Mouse (Mus musculus): Measurements from ENCODE around the gene Pwwp2b. TPM values are rescaled to one million over a fixed set of nuclear protein-coding genes. Genes with fewer than 3 reads are reported as not detected.
A peak's percentile ranks its signal among the peaks of the same experiment; 100 is the strongest.

Pwwp2b gene
- 15.6 and 18.0 TPM in 2 replicates for polyA plus RNA-seq (2012; rRNA removed)

DNA sequence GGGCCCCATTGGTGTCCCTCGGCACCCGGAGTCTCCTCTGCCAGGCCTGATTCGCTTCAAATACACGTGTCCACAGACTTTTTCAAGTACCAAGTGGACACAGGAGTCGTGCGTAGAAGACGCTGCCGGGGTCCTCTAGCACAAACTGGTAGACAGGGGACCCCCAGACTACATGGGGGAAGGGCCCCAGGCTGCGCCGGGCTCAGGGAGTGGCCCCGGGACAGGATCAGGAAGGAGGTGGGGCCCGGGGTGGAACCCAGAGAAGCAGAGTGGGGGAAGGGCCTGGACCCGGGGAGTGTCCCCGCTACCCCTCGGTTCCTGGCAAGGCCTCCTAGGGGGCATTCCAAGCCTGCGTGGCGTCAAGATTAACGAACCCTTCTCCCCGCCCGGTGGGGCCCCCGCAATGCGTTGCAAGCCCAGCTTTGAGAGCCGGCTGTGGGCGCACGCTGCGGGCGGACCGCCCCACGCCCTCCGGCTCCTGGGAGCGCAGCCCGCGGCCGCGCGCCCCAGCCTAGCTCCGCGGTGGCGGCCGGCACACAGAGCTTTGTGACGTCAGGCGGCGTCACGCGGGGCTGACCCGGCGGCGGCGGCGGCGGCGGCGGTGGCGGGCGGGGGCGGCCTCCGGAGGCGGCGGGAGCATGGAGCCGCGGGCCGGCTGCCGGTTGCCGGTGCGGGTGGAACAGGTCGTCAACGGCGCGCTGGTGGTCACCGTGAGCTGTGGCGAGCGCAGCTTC lies at the start of gene Pwwp2b:
TSS of gene Pwwp2b (plus strand) at position 602 of the 734 bp plus-strand sequence.
- DNase-seq (ENCODE audit: low read depth) = no peak

DNA sequence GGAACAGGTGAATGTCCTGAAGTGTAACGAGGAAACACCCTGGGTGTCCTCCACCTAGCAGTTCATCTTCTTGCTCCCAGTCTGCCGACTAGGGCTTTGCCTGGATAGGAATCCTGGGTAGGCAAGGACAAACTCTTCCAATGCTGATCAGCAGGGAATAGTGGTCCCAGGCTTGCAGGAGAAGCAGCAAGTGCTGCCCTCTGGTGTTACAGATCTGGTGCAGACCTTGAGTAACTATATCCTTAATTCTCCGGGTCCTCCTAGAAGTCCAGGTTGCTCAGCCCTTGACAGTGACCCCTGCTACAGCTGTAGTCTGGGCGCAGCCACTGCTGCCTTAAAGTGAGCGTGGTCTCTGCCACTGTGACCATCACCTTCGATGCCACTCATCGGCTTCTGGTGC lies 48.2 kb upstream of the Pwwp2b start:
- no peak for DNase-seq (ENCODE audit: low read depth)

DNA sequence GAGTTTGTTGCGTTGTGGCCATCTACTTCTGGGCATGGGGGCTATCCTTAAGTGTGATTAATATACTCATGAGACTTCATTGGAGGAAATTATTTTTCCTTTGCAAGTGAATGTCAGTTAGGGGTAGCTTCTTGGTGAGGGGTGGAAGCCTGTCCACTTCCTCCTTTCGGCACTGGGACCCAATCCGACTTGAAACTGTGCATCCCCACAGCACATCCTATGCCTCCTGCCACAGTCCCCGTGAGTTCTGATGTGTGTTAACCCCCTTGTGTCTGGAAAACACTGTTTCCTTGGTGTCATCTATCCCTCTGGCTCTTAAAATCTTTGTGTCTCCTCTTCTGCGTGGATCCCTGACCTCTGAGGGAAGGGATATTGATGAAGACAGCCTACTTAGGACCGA lies 47.1 kb upstream of the Pwwp2b start:
- DNase-seq (ENCODE audit: low read depth) = no peak

DNA sequence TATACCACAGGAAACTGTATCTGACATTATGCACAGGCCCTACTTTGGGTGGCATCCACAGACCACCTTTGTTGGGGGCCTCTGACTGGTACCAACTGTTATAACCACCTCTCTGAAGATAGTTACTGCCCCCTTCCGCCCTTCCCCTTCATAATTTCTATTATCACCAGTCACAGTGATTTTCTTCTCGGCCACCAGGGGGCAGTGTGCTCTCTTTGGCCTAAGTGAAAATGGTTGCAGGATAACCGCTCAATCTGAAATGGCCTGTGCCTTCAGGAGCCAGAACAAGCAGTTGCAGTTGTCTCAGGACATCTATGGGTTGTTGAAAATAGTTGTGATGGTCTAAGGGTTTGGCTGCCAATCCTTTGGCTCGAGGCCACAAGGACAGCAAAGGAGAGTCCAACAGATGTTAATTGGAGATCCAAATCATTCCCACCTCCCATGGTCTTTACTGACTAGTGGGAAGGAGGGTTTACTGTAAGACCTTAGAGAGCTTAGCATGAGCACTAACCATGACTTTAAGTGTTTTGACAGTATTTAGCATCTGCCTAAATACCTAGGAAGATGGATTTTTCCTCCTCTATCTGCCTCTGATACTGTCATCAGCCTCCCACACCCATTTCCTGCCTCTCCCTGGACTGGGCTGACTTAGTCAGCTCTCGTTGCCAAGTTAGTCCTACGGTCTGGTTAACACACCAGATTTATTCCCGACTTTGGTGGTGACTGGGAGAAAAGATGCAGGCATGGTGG lies 40.1 kb upstream of the Pwwp2b start:
- DNase-seq (ENCODE audit: low read depth) = no peak

DNA sequence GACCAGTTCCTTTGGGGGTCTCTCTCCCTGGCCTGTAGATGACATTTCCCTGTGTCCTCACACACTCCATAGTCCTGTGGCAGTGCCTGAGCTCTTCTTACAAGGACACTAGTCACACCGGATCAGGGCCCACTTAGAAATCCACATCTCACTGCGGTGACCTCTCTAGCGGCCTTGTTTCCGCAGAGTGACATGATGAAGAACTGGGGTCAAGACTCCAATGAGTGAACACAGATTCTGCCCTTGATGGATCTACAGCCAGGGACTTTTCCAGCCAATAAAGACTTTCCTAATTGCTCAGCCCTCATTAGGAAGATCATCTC lies 39.5 kb upstream of the Pwwp2b start:
- no peak for DNase-seq (ENCODE audit: low read depth)

DNA sequence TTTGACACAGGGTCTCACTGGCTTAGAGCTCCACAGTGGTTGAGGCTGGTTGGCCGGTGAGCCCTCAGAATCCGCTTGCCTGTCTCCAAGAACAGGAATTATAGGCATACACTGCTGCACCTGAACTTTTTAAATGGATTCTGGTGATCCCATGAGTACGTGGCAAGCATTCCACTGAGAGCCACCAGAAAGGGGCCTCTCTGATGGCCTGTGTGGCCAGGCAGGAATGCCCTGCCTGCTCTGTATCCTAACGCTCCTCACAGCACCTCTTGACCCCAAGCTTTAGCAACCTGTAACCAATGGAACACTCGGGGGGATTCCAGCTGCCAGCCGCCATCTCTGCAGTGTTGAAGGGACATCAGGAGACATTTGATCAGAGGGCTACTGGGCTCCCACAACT lies 36.5 kb upstream of the Pwwp2b start:
- no peak for DNase-seq (ENCODE audit: low read depth)

DNA sequence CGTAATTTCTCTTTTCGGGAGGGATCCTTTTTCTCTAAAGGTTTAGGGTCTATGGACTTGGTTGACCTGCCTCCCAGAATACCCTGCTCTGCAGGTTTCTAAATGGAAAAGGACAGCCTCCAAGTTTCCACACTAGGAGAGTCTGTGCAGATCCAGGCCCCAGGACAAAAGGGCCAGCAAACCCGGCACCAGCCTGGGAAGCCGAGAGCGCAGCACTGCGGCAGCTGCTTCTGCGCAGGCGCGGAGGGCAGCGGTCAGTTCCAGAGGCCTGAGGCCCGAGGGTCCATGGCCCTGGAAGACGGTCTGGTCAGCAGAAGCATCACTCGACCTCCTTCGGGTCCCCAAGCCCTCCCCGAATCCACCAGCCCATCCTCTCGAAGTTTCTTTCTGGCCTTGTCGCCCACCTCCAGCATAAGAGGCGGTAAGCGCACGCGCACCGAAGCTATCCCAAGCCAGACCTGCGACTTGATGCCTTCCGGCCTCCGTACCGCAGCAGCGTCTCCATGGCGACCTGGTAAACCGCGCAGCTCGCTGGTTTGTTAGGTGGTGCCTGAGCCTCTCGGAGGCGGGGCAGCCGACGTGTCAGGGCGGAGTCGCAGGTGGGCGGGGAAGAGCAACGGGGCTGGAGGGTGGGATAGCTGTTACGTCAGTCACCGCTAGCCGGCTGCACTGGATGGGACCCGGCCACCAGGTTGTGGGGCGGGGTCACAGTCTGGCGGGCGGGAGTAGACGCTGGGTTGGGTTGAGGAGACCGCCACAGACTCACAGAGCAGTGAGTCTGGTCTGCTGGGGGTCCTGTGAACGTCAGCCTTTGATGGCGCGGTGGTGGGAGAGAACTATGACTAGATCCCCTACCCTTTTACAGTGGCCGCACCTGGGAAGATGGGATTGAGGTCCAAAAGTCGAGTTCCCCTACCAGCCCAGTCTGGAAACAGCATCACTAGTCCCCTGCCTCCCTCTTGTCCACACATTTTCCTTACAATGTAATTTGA lies 35.2 kb upstream of the Pwwp2b start, which contains the start of the genes Lrrc27 and Stk32c:
TSS of gene Lrrc27 (plus strand) at position 235 of the 992 bp plus-strand sequence.
TSS of gene Stk32c (minus strand) at position 554 of the 992 bp plus-strand sequence.
- DNase-seq (ENCODE audit: low read depth) = peak; percentile 75

DNA sequence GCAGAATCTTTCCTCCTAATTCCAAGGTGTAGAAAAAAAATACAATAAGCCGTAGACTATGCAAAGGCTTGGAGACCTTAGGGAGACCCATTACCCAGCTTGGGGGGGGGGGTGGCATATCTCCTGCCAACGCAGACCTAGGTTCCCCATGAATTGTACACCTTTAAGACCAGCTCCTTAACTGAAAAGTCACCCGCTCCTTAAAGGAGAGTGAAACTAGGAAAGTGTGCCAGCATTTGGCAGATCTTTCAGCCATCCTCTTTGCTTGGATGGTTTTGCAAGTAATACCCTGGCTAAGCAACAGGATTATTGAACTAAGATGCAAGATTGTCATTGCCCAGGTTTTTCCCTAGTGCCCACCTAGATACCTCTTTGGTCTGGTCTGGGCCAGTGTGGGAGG lies 34.5 kb upstream of the Pwwp2b start:
- DNase-seq (ENCODE audit: low read depth) = no peak

DNA sequence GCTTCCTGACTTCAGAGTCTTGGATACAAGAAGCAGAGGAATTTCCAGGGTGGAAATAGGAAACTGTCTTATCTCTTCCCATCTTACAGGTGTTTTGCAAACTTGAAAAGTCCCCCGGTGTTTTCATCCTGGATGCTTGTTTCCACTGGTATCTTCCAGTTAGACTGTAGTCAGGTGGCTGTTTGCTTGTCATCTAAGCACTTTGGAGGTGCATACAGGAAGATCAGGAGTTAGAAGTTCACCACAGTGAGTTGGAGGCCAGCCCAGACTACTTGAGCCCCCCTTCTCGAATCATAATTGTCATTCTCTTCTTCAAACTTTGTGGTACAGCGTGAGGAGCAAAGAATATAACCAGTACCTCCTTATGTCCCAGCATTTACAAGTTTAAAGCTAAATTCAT lies 34.1 kb upstream of the Pwwp2b start:
- DNase-seq (ENCODE audit: low read depth) = no peak

DNA sequence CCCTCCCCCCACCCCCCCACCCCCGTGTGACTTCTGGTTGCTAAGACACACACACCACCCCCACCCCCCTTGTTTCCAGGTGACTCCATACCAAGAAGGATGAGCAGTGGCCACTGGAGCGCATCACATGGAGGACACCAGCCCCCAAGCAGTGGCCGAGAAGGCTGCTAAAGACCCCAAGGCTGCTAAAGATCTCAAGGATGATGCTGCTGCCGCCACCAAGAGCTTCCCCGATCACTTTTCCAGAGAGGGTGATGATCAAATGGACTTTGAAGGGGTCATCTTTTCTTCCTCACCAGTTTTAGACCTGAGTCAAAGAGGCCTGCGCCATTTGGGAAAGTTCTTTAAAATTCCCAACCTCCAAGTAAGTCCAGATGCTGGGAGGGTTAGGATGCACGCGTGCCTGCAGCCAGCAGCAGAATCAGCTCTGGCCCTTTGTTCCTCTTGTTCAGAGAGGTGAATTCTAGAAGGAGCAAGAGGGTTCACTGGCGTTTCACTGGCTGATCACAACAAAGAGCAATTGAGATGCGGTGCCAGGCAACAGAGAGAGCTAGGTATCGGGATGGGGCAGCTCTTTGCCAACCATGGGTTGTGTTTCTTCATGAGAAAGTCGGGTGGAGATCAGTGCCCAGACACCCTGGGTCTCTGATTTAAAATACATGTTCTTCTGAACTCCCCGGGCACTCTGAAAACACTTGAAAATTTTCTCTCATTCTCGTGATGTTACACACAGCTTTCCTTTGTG lies 33.5 kb upstream of the Pwwp2b start:
- no peak for DNase-seq (ENCODE audit: low read depth)

DNA sequence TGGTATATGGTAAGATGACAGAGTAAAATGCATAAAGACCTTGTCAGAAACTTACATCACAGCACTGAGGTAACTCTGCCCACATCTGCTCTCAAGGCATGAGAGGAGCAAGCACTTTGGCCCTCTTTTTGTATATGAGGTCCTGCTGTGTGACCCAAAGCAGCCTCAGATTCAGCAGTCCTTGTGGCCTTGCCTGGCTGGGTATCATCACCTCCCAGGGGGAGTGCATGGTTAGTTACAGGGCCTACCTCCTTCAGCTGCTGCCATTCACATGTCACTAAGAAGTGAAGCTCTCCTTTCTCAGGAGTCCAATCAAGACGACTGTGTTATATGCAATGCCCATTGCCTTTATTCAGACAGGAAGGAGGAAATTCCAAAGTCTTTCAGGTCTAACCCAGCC lies 32.8 kb upstream of the Pwwp2b start:
- no peak for DNase-seq (ENCODE audit: low read depth)

DNA sequence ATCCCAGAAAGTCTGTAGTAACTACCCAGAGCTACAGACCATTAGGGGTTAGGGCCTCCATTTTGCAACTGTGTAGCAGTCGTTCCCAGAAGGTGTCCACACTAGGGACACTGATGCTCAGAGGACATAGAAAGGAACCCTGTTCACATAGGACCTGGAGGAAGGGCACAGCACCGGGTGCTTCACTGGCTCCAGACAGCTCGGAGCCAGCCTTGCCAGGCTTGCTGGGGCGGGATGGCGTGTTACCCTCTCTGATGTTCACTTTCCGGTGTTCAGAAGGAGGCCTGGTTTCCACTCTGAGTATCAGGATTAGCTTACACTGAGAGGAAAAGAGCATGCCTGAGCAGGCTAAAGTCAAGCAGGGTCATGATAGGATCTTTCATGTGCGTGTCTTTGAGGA lies 32.3 kb upstream of the Pwwp2b start:
- DNase-seq (ENCODE audit: low read depth) = no peak

DNA sequence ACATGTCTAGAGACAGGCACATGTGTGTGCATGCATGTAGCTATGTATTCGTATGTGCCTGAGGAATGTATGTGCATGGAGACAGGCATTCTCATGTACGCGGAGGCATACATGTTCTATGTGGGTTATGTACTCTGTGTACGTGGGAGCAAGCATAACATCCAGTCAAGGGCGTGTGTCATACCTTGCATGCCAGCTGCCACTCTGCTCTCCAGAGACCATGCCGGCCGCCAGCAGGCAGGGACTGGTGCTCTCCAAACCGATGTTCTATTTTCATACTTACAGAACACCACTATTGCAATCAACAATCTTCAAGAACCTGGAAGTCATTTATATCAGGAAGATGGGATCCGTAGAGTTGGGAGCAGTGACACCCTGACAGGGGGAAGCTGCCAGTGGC lies 31.8 kb upstream of the Pwwp2b start:
- DNase-seq (ENCODE audit: low read depth) = no peak

DNA sequence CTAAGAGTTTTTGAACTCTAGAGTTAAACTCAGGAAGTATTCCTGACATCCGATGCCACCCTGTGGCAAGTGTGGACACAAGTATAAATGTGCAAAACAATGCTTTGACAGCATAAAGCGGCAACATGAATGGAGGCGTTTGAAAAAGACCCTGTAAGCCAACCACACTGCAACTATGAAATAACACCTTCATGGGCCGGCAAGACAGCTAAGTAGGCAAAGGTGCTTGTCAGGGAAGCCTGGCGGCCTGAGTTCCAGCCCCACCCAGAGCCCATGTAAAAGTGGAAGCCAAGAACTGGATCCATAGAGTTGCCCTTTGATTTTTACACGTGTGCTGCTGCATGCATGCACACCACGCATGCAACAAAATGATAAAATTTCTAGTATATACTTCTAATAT lies 31.2 kb upstream of the Pwwp2b start:
- no peak for DNase-seq (ENCODE audit: low read depth)

DNA sequence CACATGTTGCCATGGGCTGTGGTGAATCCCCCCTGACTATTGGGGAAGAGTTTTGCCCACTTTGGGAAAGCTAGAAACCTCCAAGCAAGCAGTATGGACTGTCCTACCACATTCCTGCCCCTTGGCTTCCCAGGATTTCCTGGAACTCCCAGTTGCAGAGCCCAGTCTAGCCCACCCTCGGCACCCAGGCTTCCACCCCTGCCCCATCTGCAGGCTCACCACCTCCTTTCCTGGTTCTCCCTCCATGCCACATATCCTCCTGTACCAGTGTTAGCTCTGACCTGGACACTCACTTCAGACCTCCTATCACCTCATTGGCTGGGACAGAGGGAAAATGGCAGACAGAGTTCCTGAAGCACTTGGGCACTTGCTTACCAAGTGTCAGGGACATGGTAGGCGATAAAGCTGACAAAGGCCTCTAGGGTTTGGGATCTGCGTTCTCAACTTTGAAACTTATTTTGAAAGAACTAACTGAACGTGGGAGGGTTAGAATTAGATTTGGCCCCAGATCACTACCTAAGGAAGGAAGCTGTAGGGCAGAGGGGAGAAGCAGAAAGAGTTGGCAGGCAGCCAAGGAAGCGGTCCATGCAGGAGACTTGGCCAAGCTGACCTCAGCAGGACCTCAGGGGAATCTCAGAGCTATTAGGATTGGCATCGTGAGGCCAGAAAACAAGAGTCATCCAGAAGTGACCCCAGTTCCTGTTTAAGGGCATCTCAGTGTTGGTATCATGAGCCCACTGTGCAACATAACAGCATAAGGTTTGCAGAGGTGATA lies 29.5 kb upstream of the Pwwp2b start:
- no peak for DNase-seq (ENCODE audit: low read depth)

DNA sequence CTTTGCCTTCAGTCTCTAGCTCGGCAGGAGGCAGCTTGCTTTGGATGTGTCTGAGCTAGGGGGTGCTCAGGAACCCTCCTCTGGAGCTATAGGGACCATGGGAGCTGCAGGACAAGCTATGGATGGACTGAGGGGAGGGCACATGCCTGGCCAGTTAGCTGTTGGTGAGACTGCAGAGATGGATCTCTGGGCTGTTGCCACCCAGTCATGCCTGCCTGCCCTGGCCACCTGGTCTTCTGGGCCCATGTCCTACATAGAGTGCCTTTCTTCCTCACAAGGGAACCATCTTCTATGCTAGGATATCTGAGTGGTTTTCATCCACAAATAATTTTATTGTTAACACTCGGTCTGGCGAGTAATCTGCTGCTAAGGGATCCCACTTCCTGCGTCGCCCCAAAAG lies 28.8 kb upstream of the Pwwp2b start:
- DNase-seq (ENCODE audit: low read depth) = no peak

DNA sequence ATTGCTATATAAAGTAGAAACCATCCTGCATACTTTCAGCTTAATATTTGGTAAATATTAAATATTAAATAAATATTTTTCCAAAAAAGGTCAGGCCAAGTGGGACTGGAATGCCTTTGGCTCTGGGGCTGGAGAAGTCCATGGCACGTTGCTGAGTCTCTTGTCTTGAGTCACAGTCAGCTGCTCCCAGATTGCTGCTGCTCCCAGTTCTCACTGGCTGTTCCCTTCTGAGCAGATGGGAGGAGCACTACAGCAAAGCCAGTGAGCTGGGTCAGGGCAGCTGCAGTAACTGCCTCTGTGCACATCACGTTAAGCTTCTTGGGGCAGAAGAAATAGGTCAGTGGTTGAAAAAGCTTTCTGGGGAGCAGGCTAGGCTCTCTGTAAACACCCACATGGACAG lies 28.0 kb upstream of the Pwwp2b start:
- DNase-seq (ENCODE audit: low read depth) = no peak

DNA sequence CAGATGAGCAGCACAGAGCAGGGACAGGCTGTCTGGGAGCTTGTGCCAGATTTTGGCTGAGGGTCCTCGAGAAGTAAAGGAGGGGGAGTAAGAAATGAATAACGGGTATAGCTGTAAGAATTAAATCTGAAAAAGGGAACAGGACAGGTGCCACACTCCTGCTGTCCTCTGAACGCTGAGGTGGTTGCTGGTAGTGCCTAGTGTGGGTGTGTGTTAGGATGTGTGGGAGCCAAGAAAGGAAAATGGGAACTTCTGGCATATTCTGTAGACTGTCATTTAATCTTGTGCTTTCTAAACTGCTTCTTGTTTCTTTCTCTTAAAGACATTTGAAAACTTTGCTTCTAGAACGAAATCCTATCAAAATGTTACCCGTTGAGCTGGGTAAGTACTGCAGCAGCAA lies 27.2 kb upstream of the Pwwp2b start:
- DNase-seq (ENCODE audit: low read depth) = no peak

DNA sequence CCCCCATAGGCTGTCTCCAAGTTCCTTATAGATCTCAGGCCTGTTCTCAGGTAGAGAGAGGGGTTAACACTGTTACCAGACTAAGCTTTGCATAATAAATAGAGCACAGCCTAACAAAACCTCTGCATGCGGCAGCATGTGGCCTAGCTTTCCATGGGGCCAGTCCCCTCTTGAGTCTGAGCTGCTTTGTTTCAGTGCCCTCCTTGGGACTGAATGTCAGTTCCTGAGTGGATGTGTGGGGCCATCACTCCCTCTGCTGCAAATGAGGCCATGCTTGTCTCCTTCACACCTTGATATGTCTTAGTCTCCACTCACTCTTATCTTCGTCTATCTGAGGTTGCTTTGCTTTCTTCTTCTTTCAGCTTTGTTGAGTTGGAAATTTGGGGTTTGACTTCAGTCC lies 26.4 kb upstream of the Pwwp2b start:
- DNase-seq (ENCODE audit: low read depth) = no peak

DNA sequence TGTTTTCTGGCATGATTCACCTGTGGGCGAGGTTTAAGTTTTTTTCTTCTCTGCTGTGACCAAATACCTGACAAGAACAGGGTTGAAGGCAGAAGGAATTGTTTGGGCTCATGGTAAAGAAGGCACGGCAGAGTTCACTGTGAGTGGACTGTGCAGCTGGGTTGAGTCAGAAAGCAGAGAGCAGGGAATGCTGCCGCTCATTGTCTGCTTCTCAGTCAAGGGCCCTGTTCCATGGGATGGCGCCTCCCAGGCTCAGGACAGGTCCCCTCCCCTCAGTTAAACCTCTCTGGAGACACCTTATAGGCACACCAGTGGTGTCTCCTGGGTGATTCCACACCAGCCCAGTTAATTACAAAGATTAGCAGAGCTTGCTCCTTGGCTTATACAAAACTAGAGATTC lies 25.9 kb upstream of the Pwwp2b start:
- DNase-seq (ENCODE audit: low read depth) = no peak

DNA sequence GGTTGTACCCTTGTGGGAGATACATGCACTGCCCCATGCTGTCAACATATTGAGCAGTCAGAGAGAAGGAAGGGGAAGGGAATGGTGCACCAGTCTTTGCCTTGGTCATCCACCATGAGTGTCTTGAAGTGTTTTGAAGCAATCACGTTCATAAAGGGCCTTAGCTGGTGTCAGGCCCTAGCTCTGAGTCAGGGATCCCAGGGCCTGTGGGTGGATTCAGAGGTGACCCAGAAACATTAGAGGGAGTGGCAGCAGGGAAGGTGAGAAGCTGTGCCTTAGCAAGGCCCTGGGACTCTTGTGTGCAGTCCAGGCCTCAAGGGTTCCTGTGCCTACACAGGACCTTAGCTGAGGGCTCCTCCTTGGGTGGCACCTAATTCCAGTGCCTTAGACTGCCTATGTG lies 24.2 kb upstream of the Pwwp2b start:
- no peak for DNase-seq (ENCODE audit: low read depth)
